Mouse (Mus musculus): Measurements from ENCODE around the gene Fam174a. TPM values are rescaled to one million over a fixed set of nuclear protein-coding genes. Genes with fewer than 3 reads are reported as not detected.
A peak's percentile ranks its signal among the peaks of the same experiment; 100 is the strongest.

Fam174a gene
- polyA plus RNA-seq (2016; fragmentation: Nextera tagmentation; extraction: Ambion mirVana) = 23.0 and 23.1 TPM in 2 replicates

DNA sequence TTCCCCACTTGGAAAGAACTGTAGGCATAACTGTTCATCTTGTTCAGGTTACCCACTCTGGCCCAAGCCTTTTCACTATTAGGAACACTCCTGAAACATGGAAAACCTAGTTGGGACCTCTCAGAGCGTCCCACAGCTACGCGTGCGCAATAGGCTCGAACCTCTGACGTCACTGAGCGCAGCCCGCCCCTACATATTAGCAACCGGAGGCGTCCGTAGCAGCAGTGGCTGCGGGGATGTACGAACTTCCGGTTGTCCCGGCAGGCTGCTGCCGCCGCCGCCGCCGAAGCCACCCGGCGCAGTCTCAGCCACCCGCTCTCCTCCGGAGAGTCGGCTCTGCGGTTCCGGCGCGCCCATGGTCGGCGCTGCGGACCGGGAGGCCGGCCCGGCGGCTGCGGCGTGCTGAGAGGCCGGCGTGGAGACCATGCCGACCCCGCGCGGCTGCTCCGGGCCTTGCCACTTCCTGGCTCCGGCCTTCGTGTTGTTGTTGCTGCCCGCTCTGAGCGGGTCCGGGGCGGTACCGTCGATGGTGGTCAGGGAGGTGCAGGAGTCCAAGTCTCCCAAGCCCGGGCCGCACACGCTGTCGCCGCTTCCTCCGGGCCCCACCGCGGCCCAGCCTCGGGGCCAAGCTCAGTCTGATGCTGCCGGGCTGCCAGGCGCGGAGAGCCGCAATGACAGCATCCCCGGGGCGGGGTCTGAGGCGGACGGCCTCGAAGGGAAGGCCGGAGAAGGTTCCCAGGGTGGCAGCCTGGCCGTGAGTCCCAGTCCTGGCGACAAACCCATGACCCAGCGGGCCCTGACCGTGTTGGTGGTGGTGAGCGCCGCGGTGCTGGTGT, at the start of gene Fam174a:
Gene Fam174a, plus strand, starts transcription at position 231 of the 836 bp plus-strand sequence.
- H3K4me1 ChIP-seq = peaks cover 10% of the 10 kb centered on the region
- peak within 1 kb of the TSS; percentile 77 for H3K27ac ChIP-seq (replicated peaks)
- 0% methylated on average over 79 of the region's 79 CpGs for WGBS
- ATAC-seq (ENCODE audit: low FRiP score, low read depth) = peak; percentile 99
- peak within 1 kb of the TSS; percentile 84 for H3K9ac ChIP-seq (replicated peaks)
- no peaks in the 10 kb centered on the region for H3K9me3 ChIP-seq
- no peaks in the 10 kb centered on the region for H3K27me3 ChIP-seq
- no peaks in the 10 kb centered on the region for H3K36me3 ChIP-seq
- H3K4me3 ChIP-seq = peak within 1 kb of the TSS; percentile 85
- H3K4me2 ChIP-seq (replicated peaks) = peak within 1 kb of the TSS; percentile 93

- H3K9ac ChIP-seq (replicated peaks) = no peak overlapping the region
- H3K4me2 ChIP-seq (replicated peaks) = no peak overlapping the region
- ATAC-seq (ENCODE audit: low FRiP score, low read depth) = peak; percentile 64
- no peak overlapping the region for H3K4me3 ChIP-seq
- no peak overlapping the region for H3K27ac ChIP-seq (replicated peaks)
- no peaks in the 10 kb centered on the region for H3K4me1 ChIP-seq
- no peaks in the 10 kb centered on the region for H3K27me3 ChIP-seq
- no peaks in the 10 kb centered on the region for H3K9me3 ChIP-seq
- H3K36me3 ChIP-seq = no peaks in the 10 kb centered on the region
- 16% methylated on average over 2 of the region's 2 CpGs for whole genome bisulfite sequencing
Observed at GRCm38 (mm10) chr1:95263843-95264242, 49.6 kb upstream of the Fam174a start.

DNA sequence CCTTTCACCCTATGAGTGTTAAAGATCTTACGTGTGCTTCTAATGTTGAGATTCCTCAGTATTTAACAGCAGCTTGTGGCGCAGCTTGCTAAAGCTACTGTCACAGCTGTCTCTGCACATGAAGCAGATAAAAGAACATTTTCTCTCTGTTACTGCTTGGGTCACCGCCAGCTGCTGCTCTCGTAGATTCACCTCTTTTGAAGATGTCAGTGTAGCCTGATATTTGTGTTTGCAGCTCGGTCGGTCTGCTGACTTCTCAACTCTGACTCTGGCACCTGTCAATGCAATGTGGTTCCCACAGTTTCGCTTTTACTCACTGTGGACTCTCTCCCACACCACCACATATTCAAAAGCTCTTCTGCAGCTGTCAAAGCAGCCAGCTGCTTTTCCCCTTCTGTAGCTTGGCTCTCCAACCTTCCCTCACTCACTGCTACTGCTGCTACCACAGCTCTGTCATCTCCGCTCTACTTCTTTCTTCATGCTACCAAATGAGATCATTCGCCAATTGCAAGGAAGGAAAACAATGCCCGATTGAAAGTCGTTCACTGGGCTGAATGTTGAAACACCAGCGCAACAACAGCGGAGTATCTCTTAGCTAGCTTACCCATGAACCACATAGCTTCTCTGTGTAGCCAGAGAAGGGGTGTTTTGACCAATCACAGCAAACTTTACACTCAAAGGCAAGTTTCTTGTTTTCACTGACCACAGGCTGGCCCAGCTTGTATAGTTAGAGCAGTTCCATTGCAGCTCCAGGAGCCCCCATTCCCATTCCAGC, 45.3 kb upstream of the Fam174a start:
- no peak overlapping the region for H3K4me2 ChIP-seq (replicated peaks)
- 62% methylated on average over 13 of the region's 13 CpGs for WGBS

GRCm38 (mm10) chr1:95273321-95273720, 40.1 kb upstream of the Fam174a start:
- Histone ChIP-seq H3K4me3 (no peak overlapping the region), H3K27me3 (no peaks in the 10 kb centered on the region), H3K27ac (replicated peaks) (no peak overlapping the region), H3K4me1 (no peaks in the 10 kb centered on the region), H3K9ac (replicated peaks) (no peak overlapping the region), H3K4me2 (replicated peaks) (no peak overlapping the region), H3K9me3 (no peaks in the 10 kb centered on the region), H3K36me3 (no peaks in the 10 kb centered on the region)
- 47% methylated on average over 1 of the region's 1 CpGs for WGBS
- ATAC-seq (ENCODE audit: low FRiP score, low read depth) = no peak

More for the DNA sequence above, 45.3 kb upstream of the Fam174a start:
- Histone ChIP-seq H3K4me3 (no peak overlapping the region), H3K27me3 (no peaks in the 10 kb centered on the region), H3K9ac (replicated peaks) (no peak overlapping the region), H3K36me3 (no peaks in the 10 kb centered on the region), H3K27ac (replicated peaks) (no peak overlapping the region), H3K9me3 (no peaks in the 10 kb centered on the region), H3K4me1 (no peaks in the 10 kb centered on the region)
- ATAC-seq (ENCODE audit: low FRiP score, low read depth) = peak; percentile 34; the same call in 1 of the 2 replicates

DNA sequence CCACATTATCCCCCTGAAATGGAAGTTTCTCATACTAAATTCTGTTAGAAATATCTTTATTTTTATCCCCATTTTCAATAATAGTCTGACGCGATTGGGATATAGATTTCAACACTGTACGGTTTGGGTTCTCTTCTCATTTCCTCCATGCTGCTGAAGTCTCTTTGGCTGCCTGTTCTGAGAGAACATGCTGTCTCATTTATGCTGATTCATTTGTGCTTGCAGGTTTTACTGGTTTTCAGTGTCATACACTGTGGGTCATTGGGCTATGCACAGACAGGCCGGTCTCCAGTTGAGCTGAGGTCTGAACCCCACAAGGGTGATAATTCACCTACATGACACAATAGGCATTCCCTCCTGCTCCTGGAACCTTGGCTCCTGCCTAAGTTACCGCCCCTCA, 5.1 kb upstream of the Fam174a start:
- no peak overlapping the region for H3K4me2 ChIP-seq (replicated peaks)
- no peak overlapping the region for H3K4me3 ChIP-seq
- no peaks in the 10 kb centered on the region for H3K36me3 ChIP-seq
- H3K9ac ChIP-seq (replicated peaks) = no peak overlapping the region
- H3K27me3 ChIP-seq = no peaks in the 10 kb centered on the region
- ATAC-seq (ENCODE audit: low FRiP score, low read depth) = no peak
- WGBS = 87% methylated on average over 5 of the region's 5 CpGs
- H3K9me3 ChIP-seq = no peaks in the 10 kb centered on the region
- no peak overlapping the region for H3K27ac ChIP-seq (replicated peaks)
- H3K4me1 ChIP-seq = no peaks in the 10 kb centered on the region

DNA sequence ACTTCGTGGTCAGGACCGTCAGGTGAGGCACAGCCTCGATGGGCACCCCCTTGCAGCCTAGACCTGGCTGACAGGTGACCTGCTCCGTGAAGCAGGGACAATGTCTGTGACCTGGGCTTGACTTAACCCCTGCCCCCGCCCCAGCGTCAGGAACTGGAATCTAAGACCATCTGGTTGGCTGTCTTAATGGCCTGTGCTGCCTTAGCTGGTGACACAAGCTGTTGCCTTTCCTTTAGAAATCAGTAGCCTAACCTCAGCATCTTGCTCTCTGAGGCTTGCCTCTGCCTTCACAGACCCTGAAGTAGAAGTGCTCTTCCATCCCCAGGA, 769 bp downstream of the Fam174a start:
- Histone ChIP-seq H3K4me2 (replicated peaks) (peak overlapping the region; percentile 93), H3K27me3 (no peaks in the 10 kb centered on the region), H3K9ac (replicated peaks) (peak overlapping the region; percentile 84), H3K4me1 (peaks cover 10% of the 10 kb centered on the region), H3K4me3 (peak overlapping the region; percentile 85), H3K27ac (replicated peaks) (peak overlapping the region; percentile 77), H3K36me3 (no peaks in the 10 kb centered on the region), H3K9me3 (no peaks in the 10 kb centered on the region)
- no peak for ATAC-seq (ENCODE audit: low FRiP score, low read depth)
- WGBS = 0% methylated on average over 6 of the region's 6 CpGs

- Histone ChIP-seq H3K27me3 (no peaks in the 10 kb centered on the region), H3K4me3 (no peak overlapping the region), H3K4me1 (peaks cover 10% of the 10 kb centered on the region), H3K27ac (replicated peaks) (no peak overlapping the region), H3K9ac (replicated peaks) (no peak overlapping the region), H3K9me3 (no peaks in the 10 kb centered on the region), H3K4me2 (replicated peaks) (no peak overlapping the region), H3K36me3 (no peaks in the 10 kb centered on the region)
- ATAC-seq (ENCODE audit: low FRiP score, low read depth) = no peak
- 84% methylated on average over 6 of the region's 6 CpGs for WGBS
Observed at GRCm38 (mm10) chr1:95315981-95316380, 2.6 kb downstream of the Fam174a start.

DNA sequence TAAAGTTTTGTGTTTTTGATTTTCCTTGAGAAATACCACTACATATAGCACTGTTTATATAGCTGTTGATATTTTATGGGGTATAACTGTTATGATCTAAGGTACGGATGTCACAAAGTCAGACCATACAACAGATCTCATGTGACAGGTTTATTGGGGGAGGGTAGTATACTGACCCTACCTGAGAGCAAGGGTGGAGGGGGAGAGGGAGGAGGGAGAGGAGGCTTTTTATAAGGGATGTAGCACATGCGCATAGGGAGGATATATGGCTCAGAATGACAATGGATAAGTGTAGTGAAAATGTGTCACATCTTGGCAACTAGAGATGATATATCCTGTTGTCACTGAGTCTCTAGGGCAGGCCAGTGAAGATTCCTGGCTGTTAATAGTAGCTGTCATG, 8.8 kb downstream of the Fam174a start:
- peak; percentile 38; the same call in 1 of the 2 replicates for ATAC-seq (ENCODE audit: low FRiP score, low read depth)
- Histone ChIP-seq H3K27me3 (no peaks in the 10 kb centered on the region), H3K9ac (replicated peaks) (no peak overlapping the region), H3K4me3 (no peak overlapping the region), H3K27ac (replicated peaks) (no peak overlapping the region), H3K36me3 (peaks cover 5% of the 10 kb centered on the region), H3K4me2 (replicated peaks) (no peak overlapping the region), H3K9me3 (no peaks in the 10 kb centered on the region), H3K4me1 (no peaks in the 10 kb centered on the region)
- WGBS = 91% methylated on average over 2 of the region's 2 CpGs

DNA sequence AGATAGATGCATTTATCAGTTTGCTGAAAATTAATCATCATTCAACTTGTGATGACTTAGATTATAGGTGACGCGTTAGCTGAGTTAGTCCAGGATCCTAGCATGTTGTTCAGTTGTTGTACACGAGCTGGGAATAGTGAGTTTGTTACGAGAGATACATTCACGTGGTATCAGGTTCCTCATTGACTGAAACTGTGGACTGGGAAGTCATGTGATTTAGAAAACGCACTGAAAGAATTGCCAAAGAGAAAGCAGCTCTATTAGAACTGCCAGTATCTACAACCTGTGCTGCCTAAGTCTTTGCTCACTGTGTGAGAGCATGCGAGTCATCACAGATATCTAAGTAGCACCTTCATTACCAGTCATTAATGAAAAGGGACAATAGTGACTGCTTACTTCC, 9.6 kb downstream of the Fam174a start:
- no peak overlapping the region for H3K27ac ChIP-seq (replicated peaks)
- H3K27me3 ChIP-seq = no peaks in the 10 kb centered on the region
- H3K9me3 ChIP-seq = no peaks in the 10 kb centered on the region
- WGBS = 89% methylated on average over 7 of the region's 7 CpGs
- peaks cover 8% of the 10 kb centered on the region for H3K36me3 ChIP-seq
- H3K4me3 ChIP-seq = no peak overlapping the region
- H3K9ac ChIP-seq (replicated peaks) = no peak overlapping the region
- H3K4me2 ChIP-seq (replicated peaks) = no peak overlapping the region
- ATAC-seq (ENCODE audit: low FRiP score, low read depth) = no peak
- no peaks in the 10 kb centered on the region for H3K4me1 ChIP-seq

DNA sequence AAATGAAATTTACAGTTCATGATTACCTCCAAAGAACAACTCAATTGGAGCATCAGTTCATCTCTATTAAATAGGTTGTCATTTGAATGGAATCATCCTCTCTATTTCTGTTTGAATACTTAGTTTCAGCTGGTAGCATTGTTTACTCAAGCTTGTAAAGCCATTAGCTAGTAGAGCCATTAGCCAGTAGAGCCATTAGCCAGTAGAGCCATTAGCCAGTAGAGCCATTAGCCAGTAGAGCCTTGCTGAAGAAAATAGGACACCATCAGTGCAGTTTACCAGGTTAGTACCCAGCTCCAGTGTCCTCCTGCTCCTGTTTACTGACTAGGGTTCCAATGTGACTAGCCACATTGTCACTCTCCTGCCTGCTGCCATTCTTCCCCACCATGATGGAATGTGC, 13.4 kb downstream of the Fam174a start:
- no peak for ATAC-seq (ENCODE audit: low FRiP score, low read depth)
- Histone ChIP-seq H3K4me3 (no peak overlapping the region), H3K4me2 (replicated peaks) (no peak overlapping the region), H3K27me3 (no peaks in the 10 kb centered on the region), H3K36me3 (peaks cover 8% of the 10 kb centered on the region), H3K27ac (replicated peaks) (no peak overlapping the region), H3K9ac (replicated peaks) (no peak overlapping the region), H3K9me3 (no peaks in the 10 kb centered on the region), H3K4me1 (no peaks in the 10 kb centered on the region)

DNA sequence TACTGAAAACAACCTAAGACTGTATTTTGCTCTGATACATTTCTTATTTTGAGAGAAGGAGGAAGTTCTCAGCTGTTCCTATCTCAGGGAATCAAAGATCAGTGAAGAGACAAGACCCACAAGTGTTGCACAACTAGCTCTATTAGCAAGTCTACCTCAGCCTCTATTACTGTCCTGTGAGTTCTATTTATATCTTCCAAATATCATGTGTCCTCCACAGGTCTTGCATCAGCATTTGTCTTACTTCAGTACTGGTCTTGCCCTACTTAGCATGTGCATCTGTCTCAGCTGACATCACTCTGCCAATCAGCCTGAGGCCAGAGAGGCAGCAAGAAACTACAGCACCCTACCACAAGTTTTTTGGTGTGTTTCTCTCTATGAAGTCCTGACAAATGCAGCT, 26.2 kb downstream of the Fam174a start:
- H3K27me3 ChIP-seq = no peaks in the 10 kb centered on the region
- no peaks in the 10 kb centered on the region for H3K36me3 ChIP-seq
- H3K27ac ChIP-seq (replicated peaks) = no peak overlapping the region
- H3K4me2 ChIP-seq (replicated peaks) = no peak overlapping the region
- no peak for ATAC-seq (ENCODE audit: low FRiP score, low read depth)
- H3K9me3 ChIP-seq = no peaks in the 10 kb centered on the region
- H3K4me3 ChIP-seq = no peak overlapping the region
- H3K4me1 ChIP-seq = no peaks in the 10 kb centered on the region
- no peak overlapping the region for H3K9ac ChIP-seq (replicated peaks)

GRCm38 (mm10) chr1:95342242-95342641, 28.8 kb downstream of the Fam174a start:
- Histone ChIP-seq H3K4me1 (no peaks in the 10 kb centered on the region), H3K9ac (replicated peaks) (no peak overlapping the region), H3K4me2 (replicated peaks) (no peak overlapping the region), H3K27me3 (no peaks in the 10 kb centered on the region), H3K36me3 (no peaks in the 10 kb centered on the region), H3K4me3 (no peak overlapping the region), H3K27ac (replicated peaks) (no peak overlapping the region), H3K9me3 (no peaks in the 10 kb centered on the region)
- ATAC-seq (ENCODE audit: low FRiP score, low read depth) = no peak

Data from midbrain, embryonic 12.5 days (tissue).